Mouse (Mus musculus): ENCODE measurements around the gene Siglech. TPM values are rescaled to one million over a fixed set of nuclear protein-coding genes. Genes with fewer than 3 reads are reported as not detected.
"Not testable (repeated sequence)": the region's sequence is repeated elsewhere in the genome, so short reads cannot be mapped to it uniquely, and the experiment has no call there.

Siglech gene
- total RNA-seq (2021), result not detected
- long read RNA-seq, experiment 1, result 0 reads
- long read RNA-seq, experiment 2, result 0 reads

DNA sequence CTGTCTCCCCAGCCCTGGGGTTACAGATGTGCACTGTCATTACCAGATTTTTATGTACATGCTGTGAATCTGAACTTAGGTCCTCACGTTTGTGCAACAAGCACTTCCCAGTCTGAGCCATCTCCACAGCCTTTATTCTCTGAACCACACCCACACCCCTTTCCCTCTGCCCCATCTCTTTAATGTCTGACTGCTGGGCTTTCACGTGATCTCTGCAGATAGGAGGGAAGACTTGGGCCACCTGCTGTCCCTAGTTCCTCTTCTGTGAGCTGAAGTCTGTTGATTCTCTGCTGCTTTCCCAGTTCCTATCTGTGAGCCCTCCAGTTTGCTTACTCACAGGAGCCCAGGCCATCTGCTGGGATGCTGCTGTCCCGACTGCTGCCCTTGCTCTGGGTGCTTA is at the start of gene Siglech:
Siglech (plus strand) TSS at position 253 of the 400 bp plus-strand sequence.
- DNase-seq (ENCODE audit: low spot score in 2 of 2), result no peak

DNA sequence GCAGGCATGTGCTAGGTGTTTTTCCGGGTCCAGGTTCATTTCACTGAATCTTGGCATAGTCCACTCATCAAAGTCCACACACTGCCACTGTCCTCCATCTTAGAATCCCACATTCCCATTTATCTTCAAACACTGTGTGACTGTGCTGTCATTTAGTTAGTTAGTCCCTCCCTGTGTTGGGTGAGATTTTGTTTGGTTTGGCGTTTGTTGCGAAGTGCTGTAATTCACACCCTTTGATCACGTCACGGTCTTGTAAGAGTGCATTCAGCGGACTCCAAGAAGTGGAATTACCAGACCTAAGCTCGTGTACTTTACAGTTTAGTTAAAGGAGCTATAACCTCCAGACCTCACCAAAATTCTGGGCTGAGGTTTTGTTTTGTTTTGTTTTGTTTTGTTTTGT is 45.3 kb upstream of the Siglech start:
- no peak for DNase-seq (ENCODE audit: low spot score in 2 of 2)

DNA sequence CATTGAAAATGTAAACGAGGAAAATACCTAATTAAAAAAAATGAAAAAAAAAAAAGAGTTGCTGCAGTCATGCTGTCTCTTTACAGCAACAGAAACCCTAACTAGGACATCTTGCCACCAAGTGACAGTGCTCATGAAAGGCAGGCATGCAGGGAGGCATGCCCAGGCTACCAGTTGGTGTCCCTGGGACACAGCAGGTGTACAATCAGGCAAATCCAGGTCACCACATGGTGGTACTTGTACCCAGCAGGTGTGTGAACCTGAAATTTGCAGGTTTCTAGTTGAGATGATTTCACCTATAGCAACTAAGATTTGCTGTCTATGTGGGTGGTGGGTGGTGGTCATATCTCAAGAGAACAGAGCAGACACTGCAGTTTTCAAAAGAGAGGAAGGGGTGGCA is 39.1 kb upstream of the Siglech start:
- DNase-seq (ENCODE audit: low spot score in 2 of 2), result no peak

DNA sequence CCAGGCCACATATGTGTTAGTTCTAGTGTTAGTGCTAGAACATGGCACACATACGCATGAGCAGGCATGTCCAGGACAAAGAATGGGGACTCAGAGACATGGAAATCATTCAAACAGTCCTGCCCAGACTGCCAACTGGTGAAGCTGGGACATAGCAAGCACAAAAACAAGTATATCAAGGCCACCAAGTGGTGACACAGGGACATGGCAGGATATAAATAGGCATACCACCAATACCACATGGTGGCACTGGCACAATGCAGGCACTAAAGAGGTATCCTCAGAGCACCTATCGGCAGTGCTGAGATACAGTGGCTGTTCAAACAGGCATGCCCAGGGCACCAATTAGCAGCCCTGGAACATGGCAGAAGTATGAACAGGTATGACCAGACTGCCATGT is 33.5 kb upstream of the Siglech start:
- DNase-seq (ENCODE audit: low spot score in 2 of 2), result no peak

DNA sequence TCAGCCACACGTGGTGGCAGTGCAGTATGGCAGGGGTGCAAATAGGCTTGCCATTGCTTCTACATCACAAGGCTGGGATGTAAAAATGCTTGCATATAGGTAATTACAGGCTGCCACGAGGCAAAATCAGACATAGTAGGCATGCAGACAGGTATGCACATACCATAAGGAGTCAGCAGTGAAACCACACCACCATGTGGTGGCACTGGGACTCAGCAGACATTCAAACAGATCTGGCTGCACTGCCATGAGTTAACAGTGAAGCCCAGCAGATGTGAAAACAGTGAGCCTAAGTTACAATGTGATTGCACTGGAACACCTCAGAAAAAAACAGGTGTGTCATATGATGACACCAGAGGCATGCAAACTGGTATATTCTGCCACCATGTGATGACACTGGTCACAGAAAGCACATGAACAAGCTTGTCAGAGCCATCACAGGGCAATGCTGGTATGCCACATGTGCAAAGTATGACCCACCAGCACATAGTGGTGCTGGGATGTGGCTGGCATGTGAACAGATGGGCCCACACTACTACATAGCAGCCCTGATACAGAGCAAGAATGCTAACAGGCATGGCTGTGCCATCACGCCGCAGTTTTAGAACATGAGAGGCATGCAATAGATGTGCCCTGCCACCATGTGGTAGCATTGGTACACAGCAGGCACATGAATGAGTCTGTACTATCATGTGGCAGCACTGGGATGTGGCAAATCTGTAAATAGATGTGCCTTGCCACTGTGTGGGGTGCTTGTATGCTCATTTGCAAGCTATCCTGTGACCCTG is 30.7 kb upstream of the Siglech start:
- DNase-seq (ENCODE audit: low spot score in 2 of 2), result peak in 1 of 2 experiments; percentile 15

DNA sequence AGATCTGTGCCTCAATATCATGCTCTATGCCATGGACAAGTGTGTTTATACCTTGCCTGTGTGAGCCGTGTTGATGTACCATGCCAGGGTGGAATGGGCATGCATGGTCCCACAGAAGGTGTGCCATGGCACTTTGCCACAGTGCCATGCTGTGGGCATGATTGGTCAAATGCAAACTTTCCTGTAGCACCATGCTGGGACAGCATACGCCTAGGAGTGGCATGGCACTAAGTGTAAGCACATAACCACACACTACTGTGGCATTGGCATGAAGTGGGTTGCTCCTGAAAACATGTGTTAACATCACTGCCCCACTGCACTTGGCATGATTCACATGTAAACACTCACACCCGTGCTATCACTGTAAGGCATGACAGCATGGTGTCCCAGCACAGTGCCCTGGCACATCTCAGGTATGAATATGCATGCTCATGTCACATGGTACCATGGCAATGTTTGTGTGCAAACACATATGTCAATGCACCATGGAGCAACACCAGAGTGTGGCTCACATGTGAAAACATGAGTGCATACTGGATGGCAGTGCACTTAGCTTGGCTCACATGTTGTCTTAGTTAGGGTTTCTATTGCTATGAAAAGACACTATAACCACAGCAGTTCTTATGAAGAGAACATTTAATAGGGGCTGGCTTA is 24.2 kb upstream of the Siglech start:
- no peak for DNase-seq (ENCODE audit: low spot score in 2 of 2)

DNA sequence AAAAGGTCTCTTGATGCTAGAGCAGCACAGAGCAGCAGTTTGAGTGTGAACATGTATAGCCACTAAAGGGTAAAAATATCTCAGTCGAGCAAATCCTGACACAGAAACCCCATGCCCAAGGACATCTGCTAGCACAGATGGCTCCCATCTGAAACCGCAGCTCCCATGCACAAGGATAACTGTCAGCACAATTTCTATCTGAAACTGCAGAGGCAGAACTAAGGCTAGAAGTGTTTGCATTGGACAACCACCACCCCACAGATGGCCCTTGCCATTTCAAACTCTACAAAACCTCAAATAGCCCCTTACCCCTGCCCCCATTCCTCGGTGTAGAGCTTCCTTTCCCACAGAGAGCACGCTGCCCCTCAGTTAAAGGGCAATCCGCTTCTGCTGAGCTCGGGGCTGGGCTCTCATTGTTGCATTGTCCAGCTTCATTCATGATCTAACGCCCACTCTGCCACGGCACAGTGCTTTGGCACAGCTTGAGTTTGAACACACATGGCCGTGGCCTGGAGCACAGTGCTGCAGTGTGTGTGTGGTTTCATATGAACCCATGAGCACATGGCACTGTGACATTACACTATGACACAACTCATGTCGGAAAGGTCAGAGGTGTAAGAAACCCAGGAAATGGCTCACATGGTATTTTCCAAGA is 23.3 kb upstream of the Siglech start:
- DNase-seq (ENCODE audit: low spot score in 2 of 2), result no peak

DNA sequence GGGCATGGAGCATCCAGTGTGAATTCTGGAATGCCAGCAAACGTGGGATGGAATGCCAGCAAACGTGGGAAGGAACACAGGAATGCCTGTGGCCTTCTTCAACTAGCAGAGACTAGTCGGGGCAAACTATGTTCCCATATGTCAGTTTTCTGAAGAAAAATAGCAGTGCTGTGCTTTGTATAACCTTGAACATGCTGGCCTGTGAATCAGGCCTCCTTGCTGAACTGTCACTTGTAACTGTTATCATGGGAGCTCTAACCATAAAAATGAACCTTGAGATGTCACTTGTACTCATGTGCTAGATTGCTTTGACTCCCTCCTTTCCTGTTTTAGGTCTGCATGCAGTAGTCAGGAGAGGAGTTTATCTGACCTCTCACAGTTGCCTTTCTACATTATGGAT is 17.1 kb upstream of the Siglech start:
- DNase-seq (ENCODE audit: low spot score in 2 of 2), result no peak

DNA sequence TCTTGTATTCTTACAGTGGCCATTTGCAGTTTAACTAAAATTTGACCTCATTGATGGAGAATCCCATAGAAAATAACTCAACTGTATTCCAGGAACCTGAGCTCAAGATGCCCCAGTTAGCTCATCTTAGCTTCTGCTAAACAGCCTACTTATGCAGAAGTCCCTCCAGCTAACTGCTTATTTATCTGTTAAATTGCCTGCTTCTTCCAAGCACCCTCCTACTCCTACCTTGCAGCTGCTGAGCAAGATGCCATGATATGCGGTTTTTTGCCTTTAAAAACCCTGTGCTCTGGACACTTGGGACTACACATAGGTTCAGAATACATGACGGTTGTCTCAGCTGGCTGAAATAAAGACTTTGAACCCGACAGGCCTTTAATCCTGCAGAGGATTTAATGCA is 8.6 kb upstream of the Siglech start:
- no peak for DNase-seq (ENCODE audit: low spot score in 2 of 2)

DNA sequence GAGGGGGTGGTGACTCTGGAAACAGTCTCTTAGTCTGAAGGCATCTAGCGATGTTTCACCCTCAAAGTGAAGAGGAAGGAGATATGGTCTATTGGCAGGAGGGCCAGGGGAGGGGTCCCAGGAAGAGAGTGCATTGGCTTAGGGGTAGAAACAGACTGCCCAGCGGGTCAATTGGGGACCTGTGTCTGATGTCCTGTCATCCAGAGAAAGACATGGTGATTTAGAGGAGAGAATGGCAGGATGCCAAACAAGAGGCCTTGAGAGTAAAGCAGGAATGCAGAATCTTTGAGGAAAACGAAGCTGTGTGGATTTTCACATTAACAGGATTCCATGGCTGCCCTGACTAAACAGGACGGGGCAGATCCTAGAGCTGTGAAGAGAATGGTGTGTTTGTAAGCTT is 12.0 kb downstream of the Siglech start:
- no peak for DNase-seq (ENCODE audit: low spot score in 2 of 2)

DNA sequence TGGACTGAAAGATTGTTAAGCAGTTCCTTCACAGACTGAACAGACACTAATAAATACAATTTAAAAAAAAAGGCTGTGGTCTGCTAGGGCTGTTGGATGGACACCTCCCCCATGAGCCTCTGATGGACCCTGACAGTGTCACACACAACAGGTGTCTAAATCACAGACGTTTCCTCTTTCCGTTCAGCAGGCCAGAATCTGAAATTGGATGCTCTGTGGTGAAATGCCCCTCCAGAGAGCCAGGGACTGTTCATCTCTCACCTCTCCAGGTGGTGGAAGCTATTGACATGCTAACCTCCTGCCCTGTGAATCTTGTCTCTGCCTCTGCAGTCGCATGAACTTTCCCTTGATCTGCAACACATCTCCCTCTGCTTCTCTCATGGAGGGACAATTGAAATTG is 14.5 kb downstream of the Siglech start:
- no peak for DNase-seq (ENCODE audit: low spot score in 2 of 2)

DNA sequence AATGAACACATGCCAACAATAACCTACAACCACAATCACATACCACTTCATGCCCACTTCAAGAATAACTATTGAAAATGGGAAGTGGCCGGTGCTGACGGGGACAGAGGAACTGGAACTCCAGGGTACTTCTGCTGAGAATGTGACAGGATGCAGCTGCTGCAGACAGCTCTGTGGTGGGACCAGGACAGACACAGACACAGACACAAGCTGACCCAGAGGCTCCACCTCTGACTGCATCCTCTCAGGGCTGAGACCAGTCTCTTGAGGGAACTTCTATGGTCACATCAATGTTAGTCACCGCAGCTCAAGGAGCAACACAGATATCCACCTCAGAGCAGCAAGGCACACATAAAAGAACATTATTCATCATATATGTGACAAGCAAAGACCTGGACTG is 16.6 kb downstream of the Siglech start:
- DNase-seq (ENCODE audit: low spot score in 2 of 2), result no peak

DNA sequence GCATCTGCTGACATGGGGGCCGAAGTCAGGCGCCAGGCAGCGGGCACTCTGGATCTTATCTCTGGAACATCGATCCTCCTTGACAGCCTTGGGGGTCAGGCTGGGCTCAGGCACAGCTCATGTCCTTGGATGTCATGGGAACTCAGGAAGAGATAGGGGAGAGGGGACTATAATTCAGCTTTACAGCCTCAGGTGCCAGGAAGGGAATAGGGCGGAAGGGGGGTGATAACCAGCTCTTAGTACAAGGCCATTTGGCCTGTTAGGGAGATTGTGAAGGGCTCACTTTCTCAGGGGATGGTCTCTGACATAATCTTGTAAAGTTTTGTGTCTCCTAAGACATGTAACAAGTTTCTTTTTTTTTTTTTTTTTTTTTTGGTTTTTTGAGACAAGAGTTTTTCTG is 22.6 kb downstream of the Siglech start:
- not testable (repeated sequence) for DNase-seq (ENCODE audit: low spot score in 2 of 2)

DNA sequence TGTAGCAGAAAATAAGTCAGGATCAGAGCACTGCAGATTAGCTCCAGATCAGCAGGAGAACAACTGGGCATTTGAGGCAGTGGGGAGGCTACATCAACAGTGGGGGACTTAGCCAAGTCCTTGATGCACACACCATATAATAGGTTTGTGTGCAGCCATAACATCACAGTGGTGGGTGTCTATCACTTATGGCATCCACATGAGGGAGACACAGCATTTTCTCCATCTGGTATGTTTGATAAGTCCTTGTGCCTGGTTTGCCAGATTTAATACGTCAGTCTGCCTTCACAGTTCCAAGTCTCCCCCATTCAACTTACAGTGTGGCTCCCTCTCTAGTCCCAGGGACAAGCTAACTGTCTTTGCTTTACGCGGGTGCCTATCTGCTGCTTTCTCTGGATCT is 24.3 kb downstream of the Siglech start:
- DNase-seq (ENCODE audit: low spot score in 2 of 2), result no peak

DNA sequence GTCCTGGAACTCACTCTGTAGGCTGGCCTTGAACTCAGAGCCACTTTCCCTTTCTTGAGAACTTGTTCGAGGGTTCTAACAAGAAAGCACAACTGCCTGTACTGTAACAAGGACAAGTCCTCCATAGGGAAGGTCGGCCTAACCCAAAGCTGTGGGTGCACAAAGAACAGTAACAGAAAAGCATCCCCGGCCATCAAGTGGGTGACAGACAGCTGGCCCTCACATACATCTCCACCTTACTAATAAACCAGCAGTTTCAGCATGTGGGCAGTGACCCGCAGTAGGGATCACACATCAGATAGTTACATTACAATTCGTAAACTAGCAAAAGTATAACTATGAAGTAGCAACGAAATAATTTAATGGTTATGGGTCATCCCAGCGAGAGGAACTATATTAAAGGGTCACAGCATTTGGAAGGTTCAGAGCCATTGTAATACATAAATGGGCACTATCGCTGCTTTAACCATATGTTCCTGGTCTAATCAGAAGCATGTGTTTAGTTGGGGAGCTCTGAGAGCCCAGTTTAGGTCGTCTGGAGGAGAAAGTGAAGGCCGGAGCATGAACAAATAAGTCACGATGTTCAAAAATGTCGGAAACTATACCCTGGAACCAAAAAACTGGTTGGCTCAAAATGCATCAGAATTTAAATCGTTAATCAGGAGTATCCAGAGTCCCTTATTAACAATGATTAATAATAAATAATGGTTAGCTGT is 25.4 kb downstream of the Siglech start:
- no peak for DNase-seq (ENCODE audit: low spot score in 2 of 2)

DNA sequence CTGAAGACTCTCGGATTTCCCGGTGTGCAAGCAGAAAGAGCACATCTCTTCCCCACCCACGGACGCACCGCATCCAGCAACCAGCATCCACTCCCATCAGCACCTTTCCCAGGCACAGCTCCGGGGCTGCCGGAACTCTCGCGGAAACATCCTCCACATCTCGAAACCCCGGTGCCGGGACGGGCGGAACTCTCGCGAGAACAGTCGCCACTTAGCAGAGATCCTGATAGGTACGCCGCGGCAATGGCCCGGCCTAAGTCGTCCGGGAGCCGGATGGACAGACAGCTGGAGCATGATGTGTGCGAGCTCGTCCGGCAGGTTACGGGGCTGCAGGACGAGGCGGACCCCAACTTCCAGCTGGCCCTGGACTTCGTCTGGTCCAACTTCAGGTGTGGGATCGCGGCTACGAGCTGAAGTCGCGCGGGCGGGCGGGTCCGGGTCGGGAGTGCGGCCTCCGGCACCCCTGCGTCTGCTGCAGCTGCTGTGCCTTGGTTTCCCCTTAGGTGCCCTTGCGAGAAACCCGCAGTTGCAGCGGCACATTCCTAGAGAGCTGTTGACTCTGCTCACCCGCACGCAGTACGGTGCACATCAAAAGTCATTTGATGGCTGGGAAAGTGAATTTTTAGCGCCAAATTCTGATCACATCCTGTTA is 26.1 kb downstream of the Siglech start, which contains the start of gene Tubgcp5:
Tubgcp5 (plus strand) TSS at position 203 of the 652 bp plus-strand sequence.
- peak; percentile 93 to 99 for DNase-seq (ENCODE audit: low spot score in 2 of 2)

DNA sequence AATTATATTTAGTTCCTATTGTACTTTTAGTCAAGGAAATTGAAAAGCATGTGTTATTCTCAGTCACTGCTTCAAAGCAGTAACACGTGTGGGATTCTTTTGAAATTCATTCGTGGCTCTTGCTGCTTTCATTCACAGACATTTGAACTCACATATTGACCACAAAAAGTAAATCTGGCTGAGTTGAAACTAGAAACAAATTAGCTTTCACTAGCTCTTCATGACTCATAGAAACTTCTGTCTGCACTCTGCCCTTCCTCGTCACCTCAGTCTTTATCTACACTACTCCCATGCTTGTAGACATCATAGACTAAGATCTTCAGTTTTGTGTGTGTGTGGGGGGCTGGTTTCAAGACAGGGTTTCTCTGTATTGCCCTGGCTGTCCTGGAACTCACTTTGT is 32.0 kb downstream of the Siglech start:
- DNase-seq (ENCODE audit: low spot score in 2 of 2), result no peak

DNA sequence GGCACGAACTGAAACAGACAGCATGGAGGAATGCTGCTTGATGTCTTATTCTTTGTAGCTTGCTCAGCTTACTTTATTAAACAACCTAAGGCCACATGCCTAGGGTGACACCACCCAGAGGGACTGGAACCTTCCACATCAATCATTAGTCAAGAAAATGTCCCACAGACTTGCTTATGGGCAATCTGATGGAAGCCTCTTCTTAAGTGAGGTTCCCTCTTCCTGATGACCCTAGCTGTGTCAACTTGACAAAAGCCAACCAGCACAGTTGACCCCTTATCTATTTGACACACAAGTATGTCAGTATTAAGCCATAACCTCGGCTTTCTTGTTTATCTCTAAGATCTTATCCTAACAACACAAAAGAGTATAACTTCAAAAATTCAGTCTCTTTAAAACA is 42.0 kb downstream of the Siglech start:
- no peak for DNase-seq (ENCODE audit: low spot score in 2 of 2)

DNA sequence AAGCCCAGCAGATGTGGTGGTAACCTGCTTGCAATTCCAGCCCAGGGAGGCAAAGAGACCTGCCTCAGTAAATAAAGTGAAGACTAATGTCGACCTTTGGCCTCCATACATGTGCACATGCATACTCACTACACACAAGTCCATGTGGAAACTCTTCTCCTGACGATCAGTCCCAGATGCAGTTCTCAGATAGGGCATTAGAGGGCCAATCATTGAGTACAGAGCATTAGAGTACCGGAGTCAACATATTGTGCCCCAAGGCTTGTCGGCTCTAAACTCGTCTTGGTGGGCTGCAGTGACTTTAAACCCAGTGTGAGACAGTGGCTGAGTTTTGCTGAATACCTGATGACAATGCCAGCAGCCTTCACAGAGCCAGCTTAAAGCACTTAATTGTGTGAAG is 56.5 kb downstream of the Siglech start:
- no peak for DNase-seq (ENCODE audit: low spot score in 2 of 2)

DNA sequence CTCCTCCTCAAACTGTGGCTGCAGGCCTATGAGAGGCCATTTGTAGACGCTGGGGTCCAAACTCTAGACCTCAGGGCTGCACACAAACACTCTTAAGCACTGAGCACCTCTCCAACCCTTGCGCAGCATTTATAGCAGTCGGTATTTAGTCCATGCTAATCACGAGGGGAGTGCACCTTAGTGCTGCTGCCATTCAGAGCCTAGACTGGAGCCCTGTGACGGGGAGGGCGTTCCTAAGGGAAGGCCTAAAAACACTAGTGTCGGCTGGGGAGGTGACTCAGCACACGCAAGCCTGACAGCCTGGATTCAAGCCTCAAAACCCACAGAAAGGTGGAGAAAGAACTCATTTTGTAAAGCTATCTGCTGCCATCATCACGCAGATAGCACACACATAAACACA is 59.6 kb downstream of the Siglech start:
- no peak for DNase-seq (ENCODE audit: low spot score in 2 of 2)
